Mouse (Mus musculus): ENCODE data around the gene Prss54.

- TF ChIP-seq POLR2A (IDR thresholded peaks at IDR 0.05; ENCODE audit: borderline replicate concordance, extremely low read depth, low read depth, low read length): no peak
- no peak for TF ChIP-seq CTCF (IDR thresholded peaks at IDR 0.05; ENCODE audit: insufficient read depth, low read length)
These were observed 40.2 kb upstream of the Prss54 start for GRCm38 (mm10) chr8:95616383-95616782.
